Mouse (Mus musculus): ENCODE data around the gene Obp2b. TPM values are rescaled to one million over a fixed set of nuclear protein-coding genes. Genes with fewer than 3 reads are reported as not detected.
"Not testable (repeated sequence)": the region's sequence is repeated elsewhere in the genome, so short reads cannot be mapped to it uniquely, and the experiment has no call there.

Gene Obp2b
- not detected in 2 replicates for polyA plus RNA-seq (2016; fragmentation: Nextera tagmentation; extraction: Ambion mirVana)

DNA sequence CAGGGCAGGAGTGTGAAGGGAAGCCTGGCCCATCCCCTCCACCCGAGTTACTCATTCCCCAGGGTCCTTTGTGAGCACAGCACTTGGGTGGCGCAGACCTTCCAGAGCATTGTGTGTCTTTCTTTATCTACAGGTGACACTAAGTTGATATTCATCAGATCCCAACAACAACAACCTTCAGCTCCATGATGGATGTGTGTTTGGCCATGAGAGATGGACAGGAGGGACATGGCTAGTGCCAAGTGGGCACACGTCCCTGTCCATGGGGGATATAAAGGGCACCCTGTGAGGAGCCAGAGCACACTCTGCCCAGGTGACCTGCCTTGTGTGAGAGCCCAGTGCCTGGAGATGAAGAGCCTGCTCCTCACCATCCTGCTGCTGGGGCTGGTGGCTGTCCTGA is at the start of gene Obp2b:
TSS of gene Obp2b (plus strand) at position 301 of the 400 bp plus-strand sequence.
- H3K27ac ChIP-seq (replicated peaks); H3K4me1 ChIP-seq; H3K4me3 ChIP-seq; DNase-seq (ENCODE audit: low spot score); H3K9me3 ChIP-seq; H3K27me3 ChIP-seq (replicated peaks; ENCODE audit: low read depth, poor library complexity, severe bottlenecking); H3K36me3 ChIP-seq (replicated peaks): not testable (repeated sequence)
- WGBS, result 77% methylated on average over 3 of the region's 3 CpGs

DNA sequence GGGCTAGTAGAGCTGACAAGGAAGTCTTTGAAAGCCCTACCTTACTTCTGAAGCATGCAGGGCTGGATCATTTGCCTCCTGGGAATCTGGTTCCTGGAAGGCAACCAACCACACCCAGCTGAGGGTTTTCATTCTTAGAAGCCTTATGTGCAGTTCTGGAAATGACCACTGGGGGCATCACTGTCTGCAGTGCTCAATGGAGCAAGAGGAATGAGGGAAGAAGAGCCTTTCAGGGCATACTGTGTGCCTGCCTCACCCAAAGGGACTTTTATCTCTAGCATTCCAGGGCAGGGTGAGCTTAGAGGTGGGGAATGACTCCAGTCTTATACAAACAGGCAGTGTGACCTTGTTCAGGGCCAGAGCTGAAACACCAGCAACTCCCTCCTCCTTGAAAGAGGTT is 42.2 kb upstream of the Obp2b start:
- DNase-seq (ENCODE audit: low spot score), result peak; percentile 63
- no peaks in the 10 kb centered on the region for H3K9me3 ChIP-seq

DNA sequence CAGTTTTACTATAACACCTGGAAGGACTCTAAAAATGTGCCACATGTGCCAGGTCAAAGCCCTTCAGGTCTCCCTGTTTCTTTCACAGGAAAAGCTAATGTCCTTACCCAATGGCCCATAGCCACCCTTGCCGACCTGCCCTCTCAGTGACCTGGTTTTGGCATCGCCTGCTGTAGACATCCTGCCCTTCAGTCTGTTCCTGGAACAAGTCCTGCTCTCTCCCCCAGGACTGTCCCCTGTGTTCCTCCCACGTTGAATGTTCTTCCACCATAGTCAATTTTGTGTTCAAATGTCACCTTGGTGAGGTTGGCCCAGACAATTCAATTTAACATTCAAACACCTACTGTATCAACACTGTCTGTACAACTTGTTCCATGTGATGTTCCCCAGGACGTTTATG is 39.9 kb upstream of the Obp2b start:
- WGBS, result 64% methylated on average over 4 of the region's 4 CpGs
- no peak for DNase-seq (ENCODE audit: low spot score)

More for the DNA sequence above, 42.2 kb upstream of the Obp2b start:
- Histone ChIP-seq H3K4me3 (no peak overlapping the region), H3K4me1 (no peaks in the 10 kb centered on the region), H3K27me3 (replicated peaks; ENCODE audit: low read depth, poor library complexity, severe bottlenecking) (no peaks in the 10 kb centered on the region), H3K27ac (replicated peaks) (no peak overlapping the region), H3K36me3 (replicated peaks) (no peaks in the 10 kb centered on the region)

GRCm38 (mm10) chr2:25698696-25699095 is 38.1 kb upstream of the Obp2b start:
- no peak for DNase-seq (ENCODE audit: low spot score)
- no peak overlapping the region for H3K4me3 ChIP-seq
- H3K27ac ChIP-seq (replicated peaks), result no peak overlapping the region
- H3K9me3 ChIP-seq, result no peaks in the 10 kb centered on the region
- H3K36me3 ChIP-seq (replicated peaks), result no peaks in the 10 kb centered on the region
- H3K27me3 ChIP-seq (replicated peaks; ENCODE audit: low read depth, poor library complexity, severe bottlenecking), result no peaks in the 10 kb centered on the region
- WGBS, result 89% methylated on average over 2 of the region's 2 CpGs
- no peaks in the 10 kb centered on the region for H3K4me1 ChIP-seq

More for the DNA sequence above, 39.9 kb upstream of the Obp2b start:
- Histone ChIP-seq H3K4me3 (no peak overlapping the region), H3K9me3 (no peaks in the 10 kb centered on the region), H3K27ac (replicated peaks) (no peak overlapping the region), H3K36me3 (replicated peaks) (no peaks in the 10 kb centered on the region), H3K27me3 (replicated peaks; ENCODE audit: low read depth, poor library complexity, severe bottlenecking) (no peaks in the 10 kb centered on the region), H3K4me1 (no peaks in the 10 kb centered on the region)

DNA sequence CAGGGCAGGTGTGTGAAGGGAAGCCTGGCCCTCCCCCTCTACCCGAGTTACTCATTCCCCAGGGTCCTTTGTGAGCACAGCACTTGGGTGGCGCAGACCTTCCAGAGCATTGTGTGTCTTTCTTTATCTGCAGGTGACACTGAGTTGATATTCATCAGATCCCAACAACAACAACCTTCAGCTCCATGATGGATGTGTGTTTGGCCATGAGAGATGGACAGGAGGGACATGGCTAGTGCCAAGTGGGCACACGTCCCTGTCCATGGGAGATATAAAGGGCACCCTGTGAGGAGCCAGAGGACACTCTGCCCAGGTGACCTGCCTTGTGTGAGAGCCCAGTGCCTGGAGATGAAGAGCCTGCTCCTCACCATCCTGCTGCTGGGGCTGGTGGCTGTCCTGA is 37.1 kb upstream of the Obp2b start, which contains the start of gene Obp2a:
TSS of gene Obp2a (plus strand) at position 301 of the 400 bp plus-strand sequence.
- DNase-seq (ENCODE audit: low spot score); H3K9me3 ChIP-seq; H3K27me3 ChIP-seq (replicated peaks; ENCODE audit: low read depth, poor library complexity, severe bottlenecking); H3K36me3 ChIP-seq (replicated peaks); H3K4me3 ChIP-seq; H3K27ac ChIP-seq (replicated peaks); H3K4me1 ChIP-seq: not testable (repeated sequence)
- WGBS, result 86% methylated on average over 3 of the region's 3 CpGs

DNA sequence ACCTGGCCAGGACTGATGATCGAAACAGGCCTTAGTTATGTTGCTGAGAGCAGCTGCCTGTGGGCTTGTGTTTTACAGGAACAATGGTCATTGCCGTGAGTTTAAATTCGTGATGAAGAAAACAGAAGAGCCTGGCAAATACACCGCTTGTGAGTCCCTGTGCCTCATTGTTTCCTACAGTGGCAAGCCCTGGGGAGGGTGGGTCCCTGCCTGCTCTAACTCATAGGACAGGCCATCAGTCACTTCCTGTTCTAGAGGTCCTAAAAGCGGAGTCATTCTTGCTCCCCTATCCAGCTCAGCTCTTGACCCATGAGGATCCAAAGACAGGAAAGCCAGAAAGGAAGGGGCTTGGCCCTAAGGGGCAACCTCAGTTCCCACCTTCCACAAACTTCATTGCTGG is 35.8 kb upstream of the Obp2b start:
- Histone ChIP-seq H3K36me3 (replicated peaks) (no peaks in the 10 kb centered on the region), H3K27ac (replicated peaks) (no peak overlapping the region), H3K4me3 (no peak overlapping the region), H3K9me3 (no peaks in the 10 kb centered on the region), H3K27me3 (replicated peaks; ENCODE audit: low read depth, poor library complexity, severe bottlenecking) (no peaks in the 10 kb centered on the region), H3K4me1 (peaks cover under 1% of the 10 kb centered on the region; the same call in 1 of the 2 replicates)
- 77% methylated on average over 5 of the region's 5 CpGs for WGBS
- DNase-seq (ENCODE audit: low spot score), result no peak

DNA sequence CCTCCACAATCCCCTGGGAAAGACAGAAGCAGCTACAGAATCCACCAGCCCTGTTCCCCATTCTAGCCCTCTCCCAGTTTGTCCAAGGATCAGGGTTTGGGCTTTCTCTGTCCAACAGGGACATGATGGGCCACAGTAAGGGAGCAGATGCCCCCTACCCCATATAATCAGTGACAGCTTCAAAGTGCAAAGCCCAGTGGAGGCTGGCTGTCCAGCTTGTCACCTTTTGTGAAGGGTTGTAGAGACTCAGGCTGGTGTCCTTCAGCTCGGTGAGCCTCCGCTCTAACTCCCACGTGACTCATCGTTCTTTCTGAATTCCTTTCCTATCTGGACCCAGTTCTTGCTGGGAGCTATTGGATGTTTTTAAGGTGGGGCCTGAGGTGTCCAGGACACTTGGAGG is 33.1 kb upstream of the Obp2b start:
- H3K27me3 ChIP-seq (replicated peaks; ENCODE audit: low read depth, poor library complexity, severe bottlenecking), result no peaks in the 10 kb centered on the region
- WGBS, result 82% methylated on average over 4 of the region's 4 CpGs
- no peak for DNase-seq (ENCODE audit: low spot score)

GRCm38 (mm10) chr2:25706643-25707481 is 29.9 kb upstream of the Obp2b start, which contains the start of gene Bmyc:
Gene Bmyc, plus strand, starts transcription at chr2:25706739.
- Histone ChIP-seq H3K4me1 (peaks cover 31% of the 10 kb centered on the region), H3K36me3 (replicated peaks) (peaks cover 5% of the 10 kb centered on the region), H3K9me3 (no peaks in the 10 kb centered on the region), H3K27ac (replicated peaks) (peak within 1 kb of the TSS; percentile 89), H3K4me3 (peak within 1 kb of the TSS; percentile 93), H3K27me3 (replicated peaks; ENCODE audit: low read depth, poor library complexity, severe bottlenecking) (no peaks in the 10 kb centered on the region)
- under 1% methylated on average over 78 of the region's 78 CpGs for WGBS
- DNase-seq (ENCODE audit: low spot score), result peak; percentile 90

More for the DNA sequence above, 33.1 kb upstream of the Obp2b start:
- no peak overlapping the region for H3K4me3 ChIP-seq
- H3K36me3 ChIP-seq (replicated peaks), result peaks cover 5% of the 10 kb centered on the region
- peaks cover 22% of the 10 kb centered on the region for H3K4me1 ChIP-seq
- H3K9me3 ChIP-seq, result no peaks in the 10 kb centered on the region
- H3K27ac ChIP-seq (replicated peaks), result no peak overlapping the region

DNA sequence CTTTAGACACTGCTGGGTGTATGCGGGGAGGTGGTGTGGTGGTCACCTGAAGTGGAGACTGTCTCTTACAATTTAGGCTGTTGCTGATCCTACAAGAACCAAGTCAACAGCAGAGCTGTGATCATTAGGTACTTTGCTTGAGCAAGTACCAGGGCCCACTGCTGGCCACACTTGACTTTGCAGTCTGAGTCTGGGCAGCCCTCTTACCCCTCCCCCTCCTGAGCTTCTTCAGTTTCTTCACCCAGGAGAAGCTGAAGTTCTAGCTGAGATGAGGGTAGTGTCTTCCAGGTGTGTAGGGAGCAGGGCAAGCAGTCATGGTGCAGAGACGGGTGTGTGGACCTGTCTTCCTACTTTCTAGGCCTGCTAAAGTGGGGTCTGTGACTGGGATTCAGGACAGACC is 28.7 kb upstream of the Obp2b start:
- H3K27ac ChIP-seq (replicated peaks), result no peak overlapping the region
- H3K4me1 ChIP-seq, result peaks cover 35% of the 10 kb centered on the region
- peak overlapping the region; percentile 93 for H3K4me3 ChIP-seq
- peaks cover 5% of the 10 kb centered on the region for H3K36me3 ChIP-seq (replicated peaks)
- peak; percentile 47 for DNase-seq (ENCODE audit: low spot score)
- no peaks in the 10 kb centered on the region for H3K9me3 ChIP-seq
- H3K27me3 ChIP-seq (replicated peaks; ENCODE audit: low read depth, poor library complexity, severe bottlenecking), result no peaks in the 10 kb centered on the region
- 64% methylated on average over 2 of the region's 2 CpGs for WGBS

GRCm38 (mm10) chr2:25709056-25709455 is 27.8 kb upstream of the Obp2b start:
- DNase-seq (ENCODE audit: low spot score); H3K9me3 ChIP-seq; H3K27me3 ChIP-seq (replicated peaks; ENCODE audit: low read depth, poor library complexity, severe bottlenecking); H3K4me3 ChIP-seq; H3K27ac ChIP-seq (replicated peaks); H3K36me3 ChIP-seq (replicated peaks): not testable (repeated sequence)
- 96% methylated on average over 1 of the region's 1 CpGs for WGBS
- H3K4me1 ChIP-seq, result peaks cover 35% of the 10 kb centered on the region

- not testable (repeated sequence) for H3K36me3 ChIP-seq (replicated peaks); H3K27me3 ChIP-seq (replicated peaks; ENCODE audit: low read depth, poor library complexity, severe bottlenecking); H3K4me3 ChIP-seq; H3K9me3 ChIP-seq; DNase-seq (ENCODE audit: low spot score); H3K27ac ChIP-seq (replicated peaks)
- peaks cover 35% of the 10 kb centered on the region for H3K4me1 ChIP-seq
- 78% methylated on average over 2 of the region's 2 CpGs for WGBS
These were observed 27.0 kb upstream of the Obp2b start for GRCm38 (mm10) chr2:25709791-25710190.

DNA sequence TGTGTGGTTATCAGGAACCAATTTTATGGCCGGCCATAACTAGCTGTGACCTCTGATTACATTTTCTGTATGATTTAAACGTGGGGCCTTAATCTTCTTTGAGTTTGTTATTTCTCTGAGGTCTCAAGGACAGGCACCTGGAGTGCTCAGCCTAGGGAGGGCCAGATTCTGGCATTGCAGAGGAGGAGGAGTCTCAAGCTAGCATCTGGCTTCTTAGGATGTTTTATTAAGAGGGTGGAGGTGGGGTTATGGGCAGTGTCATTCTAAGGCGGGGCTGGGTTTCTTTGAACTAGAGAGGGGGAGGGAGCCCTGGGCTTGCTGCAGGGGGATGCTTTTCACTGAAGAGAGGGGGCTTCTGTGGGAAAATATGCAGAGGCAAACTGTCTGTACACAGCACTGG is 25.2 kb upstream of the Obp2b start:
- peaks cover 28% of the 10 kb centered on the region for H3K4me1 ChIP-seq
- H3K27me3 ChIP-seq (replicated peaks; ENCODE audit: low read depth, poor library complexity, severe bottlenecking); H3K4me3 ChIP-seq; H3K27ac ChIP-seq (replicated peaks); H3K36me3 ChIP-seq (replicated peaks); H3K9me3 ChIP-seq; DNase-seq (ENCODE audit: low spot score): not testable (repeated sequence)
- WGBS, result 34% methylated on average over 3 of the region's 3 CpGs

DNA sequence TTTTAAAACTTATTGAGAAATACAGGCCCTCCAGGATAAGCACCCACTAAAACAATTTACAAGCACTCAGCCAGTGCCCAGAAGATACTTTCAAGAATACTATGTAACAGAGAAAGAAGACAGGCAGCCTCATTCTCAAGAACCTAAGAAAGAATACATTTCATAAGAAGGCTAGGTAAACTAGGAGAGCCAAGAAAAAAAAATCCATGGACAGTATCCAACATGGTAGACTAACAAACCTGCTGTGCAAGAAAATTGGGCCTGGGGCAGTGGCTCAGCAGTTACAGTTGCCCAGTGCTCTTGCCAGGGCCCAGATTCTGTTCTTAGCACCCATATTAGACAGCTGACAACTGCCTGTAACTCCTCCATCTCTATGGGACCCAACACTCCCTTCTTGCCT is 19.6 kb upstream of the Obp2b start:
- DNase-seq (ENCODE audit: low spot score), result no peak
- no peak overlapping the region for H3K4me3 ChIP-seq
- no peaks in the 10 kb centered on the region for H3K36me3 ChIP-seq (replicated peaks)
- no peak overlapping the region for H3K27ac ChIP-seq (replicated peaks)
- H3K9me3 ChIP-seq, result no peaks in the 10 kb centered on the region
- 0 out of 2 replicates have a peak, but pooled peaks cover under 1% of the 10 kb centered on the region for H3K4me1 ChIP-seq
- H3K27me3 ChIP-seq (replicated peaks; ENCODE audit: low read depth, poor library complexity, severe bottlenecking), result no peaks in the 10 kb centered on the region

Measured in embryonic facial prominence, embryonic 10.5 days (tissue).